Mouse (Mus musculus): Measurements from ENCODE around the gene Wwc1. TPM values are rescaled to one million over a fixed set of nuclear protein-coding genes. Genes with fewer than 3 reads are reported as not detected.

The Wwc1 gene
- total RNA-seq, 1 experiment, result 30.4 TPM

DNA sequence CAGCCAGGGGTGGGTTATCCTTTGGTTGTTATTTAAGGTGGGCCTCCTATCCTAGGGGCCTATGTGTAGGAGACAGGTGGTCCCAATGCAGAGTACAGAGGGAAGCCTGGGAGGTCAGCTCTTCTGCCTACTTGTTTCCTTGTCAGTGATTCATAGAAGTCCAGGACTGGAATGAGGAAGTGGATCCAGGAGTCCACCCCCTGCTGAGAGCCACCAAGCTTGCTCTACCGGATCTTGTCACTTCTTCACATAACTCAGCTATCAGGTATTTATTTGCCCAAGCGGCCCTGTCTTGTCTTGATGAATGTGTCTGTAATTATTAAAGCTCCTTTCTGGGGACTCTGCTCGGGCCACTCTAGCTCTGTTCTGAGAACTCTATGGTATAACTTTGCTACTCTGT is 24.8 kb downstream of the Wwc1 start:
- no peak for TF ChIP-seq CHD2 (IDR thresholded peaks at IDR 0.05; ENCODE audit: low read depth, low read length)
- no peak for TF ChIP-seq ZNF384 (IDR thresholded peaks at IDR 0.05; ENCODE audit: low read depth, low read length)
- TF ChIP-seq ZC3H11A (IDR thresholded peaks at IDR 0.05; ENCODE audit: borderline replicate concordance, low read depth, low read length), result no peak
- no peak for TF ChIP-seq HCFC1 (IDR thresholded peaks at IDR 0.05; ENCODE audit: borderline replicate concordance, insufficient read depth, low read length)
- no peak for TF ChIP-seq MAFK (IDR thresholded peaks at IDR 0.05; ENCODE audit: insufficient read depth, low read depth, low read length)
- Histone ChIP-seq H3K9ac (ENCODE audit: insufficient read depth, low read depth, low read length, poor library complexity, severe bottlenecking) (no peak overlapping the region), H3K27ac (ENCODE audit: insufficient read depth, low read depth, low read length, poor library complexity, severe bottlenecking) (no peak overlapping the region), H3K36me3 (ENCODE audit: control insufficient read depth, insufficient read depth, low read length, poor library complexity, severe bottlenecking) (peaks cover 7% of the 10 kb centered on the region; the same call in 1 of the 2 replicates), H3K4me3 (ENCODE audit: insufficient read depth in 1 of 2, low read depth in 1 of 2, low read length in 2 of 2, poor library complexity in 1 of 2, severe bottlenecking in 1 of 2) (no peak overlapping the region), H3K9me3 (ENCODE audit: control insufficient read depth, insufficient read depth, low read depth, low read length) (no peaks in the 10 kb centered on the region), H3K4me1 (ENCODE audit: control insufficient read depth in 2 of 2, insufficient read depth in 2 of 2, low read length in 2 of 2, poor library complexity in 1 of 2) (peaks cover 2 to 18% of the 10 kb centered on the region in 2 experiments; a peak in 2 of 4 replicates)
- DNase-seq (ENCODE audit: low read depth, low spot score), result no peak
- in situ Hi-C loops (cut with MboI; ENCODE audit: low sequenced_read_pairs in 2 of 2, unreplicated experiment in 2 of 2), result no loop called here

DNA sequence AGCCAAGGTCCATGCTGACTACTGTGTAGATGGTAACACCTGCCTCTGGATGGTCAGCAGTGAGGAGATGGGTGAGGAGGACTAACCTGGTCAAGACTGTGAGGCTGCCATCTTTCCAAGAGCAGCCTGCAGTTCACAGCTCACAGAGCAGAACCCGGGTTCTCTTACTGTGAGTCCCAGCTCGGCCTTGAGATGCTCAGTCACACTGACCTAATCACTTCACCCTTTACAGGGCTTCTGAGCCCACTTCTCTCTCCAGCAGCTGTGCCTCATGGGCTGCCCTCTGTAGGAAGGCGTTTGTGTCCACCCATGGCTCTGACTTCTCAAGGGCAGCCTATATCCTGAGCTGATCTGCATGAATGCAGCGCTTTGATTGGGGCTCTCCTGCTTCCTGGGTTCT is 27.1 kb downstream of the Wwc1 start:
- H3K27ac ChIP-seq (ENCODE audit: insufficient read depth, low read depth, low read length, poor library complexity, severe bottlenecking), result no peak overlapping the region
- DNase-seq (ENCODE audit: low read depth, low spot score), result no peak
- peaks cover 11% of the 10 kb centered on the region; the same call in 1 of the 2 replicates for H3K36me3 ChIP-seq (ENCODE audit: control insufficient read depth, insufficient read depth, low read length, poor library complexity, severe bottlenecking)
- in situ Hi-C loops (cut with MboI; ENCODE audit: low sequenced_read_pairs in 2 of 2, unreplicated experiment in 2 of 2), result no loop called here
- H3K4me1 ChIP-seq (ENCODE audit: control insufficient read depth in 2 of 2, insufficient read depth in 2 of 2, low read length in 2 of 2, poor library complexity in 1 of 2), result peaks cover 3 to 32% of the 10 kb centered on the region in 2 experiments; a peak in 3 of 4 replicates
- no peak overlapping the region for H3K4me3 ChIP-seq (ENCODE audit: insufficient read depth in 1 of 2, low read depth in 1 of 2, low read length in 2 of 2, poor library complexity in 1 of 2, severe bottlenecking in 1 of 2)
- H3K9me3 ChIP-seq (ENCODE audit: control insufficient read depth, insufficient read depth, low read depth, low read length), result no peaks in the 10 kb centered on the region
- TF ChIP-seq CHD2 (IDR thresholded peaks at IDR 0.05; ENCODE audit: low read depth, low read length), result no peak
- no peak for TF ChIP-seq ZC3H11A (IDR thresholded peaks at IDR 0.05; ENCODE audit: borderline replicate concordance, low read depth, low read length)
- no peak for TF ChIP-seq MAFK (IDR thresholded peaks at IDR 0.05; ENCODE audit: insufficient read depth, low read depth, low read length)
- no peak for TF ChIP-seq ZNF384 (IDR thresholded peaks at IDR 0.05; ENCODE audit: low read depth, low read length)
- no peak for TF ChIP-seq HCFC1 (IDR thresholded peaks at IDR 0.05; ENCODE audit: borderline replicate concordance, insufficient read depth, low read length)
- H3K9ac ChIP-seq (ENCODE audit: insufficient read depth, low read depth, low read length, poor library complexity, severe bottlenecking), result no peak overlapping the region

DNA sequence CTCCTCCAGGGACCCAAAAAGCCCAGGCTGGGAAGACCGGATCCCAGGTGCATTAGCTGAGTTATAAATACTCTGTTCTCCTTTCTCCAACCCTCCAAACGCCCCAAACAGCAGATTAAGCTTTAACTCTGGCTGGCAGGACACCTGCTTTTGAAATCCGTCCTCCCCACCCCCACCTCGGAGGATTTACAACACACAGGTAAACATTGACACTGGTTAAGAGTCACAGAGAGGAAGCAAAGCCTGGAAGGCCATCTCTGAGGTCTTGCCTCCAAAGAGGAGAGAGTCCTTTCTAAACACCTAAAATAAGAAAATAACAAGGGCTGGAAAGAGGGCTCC is 28.6 kb downstream of the Wwc1 start:
- no peak for TF ChIP-seq HCFC1 (IDR thresholded peaks at IDR 0.05; ENCODE audit: borderline replicate concordance, insufficient read depth, low read length)
- no peak for TF ChIP-seq MAFK (IDR thresholded peaks at IDR 0.05; ENCODE audit: insufficient read depth, low read depth, low read length)
- TF ChIP-seq ZC3H11A (IDR thresholded peaks at IDR 0.05; ENCODE audit: borderline replicate concordance, low read depth, low read length), result no peak
- no peak for TF ChIP-seq ZNF384 (IDR thresholded peaks at IDR 0.05; ENCODE audit: low read depth, low read length)
- no peak for TF ChIP-seq CHD2 (IDR thresholded peaks at IDR 0.05; ENCODE audit: low read depth, low read length)
- no peak overlapping the region for H3K4me3 ChIP-seq (ENCODE audit: insufficient read depth in 1 of 2, low read depth in 1 of 2, low read length in 2 of 2, poor library complexity in 1 of 2, severe bottlenecking in 1 of 2)
- no peak overlapping the region for H3K9ac ChIP-seq (ENCODE audit: insufficient read depth, low read depth, low read length, poor library complexity, severe bottlenecking)
- peaks cover 7 to 39% of the 10 kb centered on the region in 2 experiments; a peak in 3 of 4 replicates for H3K4me1 ChIP-seq (ENCODE audit: control insufficient read depth in 2 of 2, insufficient read depth in 2 of 2, low read length in 2 of 2, poor library complexity in 1 of 2)
- no peaks in the 10 kb centered on the region for H3K9me3 ChIP-seq (ENCODE audit: control insufficient read depth, insufficient read depth, low read depth, low read length)
- H3K27ac ChIP-seq (ENCODE audit: insufficient read depth, low read depth, low read length, poor library complexity, severe bottlenecking), result no peak overlapping the region; the same call in 1 of the 2 replicates
- DNase-seq (ENCODE audit: low read depth, low spot score), result no peak
- in situ Hi-C loops (cut with MboI; ENCODE audit: low sequenced_read_pairs in 2 of 2, unreplicated experiment in 2 of 2), result no loop called here
- peaks cover 11% of the 10 kb centered on the region; the same call in 1 of the 2 replicates for H3K36me3 ChIP-seq (ENCODE audit: control insufficient read depth, insufficient read depth, low read length, poor library complexity, severe bottlenecking)

DNA sequence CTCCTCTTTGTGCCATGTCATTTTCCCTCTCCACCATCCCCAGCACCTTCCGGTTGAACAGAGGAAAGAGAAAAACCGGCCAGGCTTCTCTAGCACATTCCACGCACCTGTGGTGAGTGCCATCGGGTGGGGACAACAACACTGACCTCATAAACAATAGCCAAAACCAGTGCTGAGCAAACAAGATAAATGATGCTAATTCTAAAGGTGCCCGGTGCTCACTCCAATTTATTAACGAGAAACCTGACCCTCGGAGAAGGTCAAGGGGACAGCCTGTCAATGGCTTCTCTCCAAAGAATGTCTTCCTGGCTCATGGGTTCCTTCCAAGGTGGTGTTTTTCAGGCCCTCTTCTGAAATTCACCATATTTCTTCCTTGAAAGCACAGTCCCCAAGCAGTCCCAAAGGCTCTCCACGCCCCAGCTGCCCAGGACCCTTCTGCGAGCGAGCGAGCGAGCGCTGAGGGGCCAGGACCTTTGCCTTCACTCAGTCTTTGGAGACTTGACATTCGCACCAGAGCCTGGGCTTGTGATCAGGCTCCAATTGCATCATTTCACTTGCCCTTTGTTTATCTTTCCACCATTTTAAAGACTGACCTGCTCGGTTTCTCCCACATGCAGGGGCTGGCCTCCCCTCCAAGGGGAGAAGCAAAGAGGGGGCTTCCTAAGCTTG is 29.1 kb downstream of the Wwc1 start:
- Histone ChIP-seq H3K9ac (ENCODE audit: insufficient read depth, low read depth, low read length, poor library complexity, severe bottlenecking) (no peak overlapping the region), H3K4me3 (ENCODE audit: insufficient read depth in 1 of 2, low read depth in 1 of 2, low read length in 2 of 2, poor library complexity in 1 of 2, severe bottlenecking in 1 of 2) (no peak overlapping the region), H3K27ac (ENCODE audit: insufficient read depth, low read depth, low read length, poor library complexity, severe bottlenecking) (no peak overlapping the region; the same call in 1 of the 2 replicates), H3K9me3 (ENCODE audit: control insufficient read depth, insufficient read depth, low read depth, low read length) (no peaks in the 10 kb centered on the region), H3K4me1 (ENCODE audit: control insufficient read depth in 2 of 2, insufficient read depth in 2 of 2, low read length in 2 of 2, poor library complexity in 1 of 2) (peaks cover 7 to 39% of the 10 kb centered on the region in 2 experiments; a peak in 3 of 4 replicates), H3K36me3 (ENCODE audit: control insufficient read depth, insufficient read depth, low read length, poor library complexity, severe bottlenecking) (peaks cover 11% of the 10 kb centered on the region; the same call in 1 of the 2 replicates)
- DNase-seq (ENCODE audit: low read depth, low spot score), result no peak
- TF ChIP-seq MAFK (IDR thresholded peaks at IDR 0.05; ENCODE audit: insufficient read depth, low read depth, low read length), result no peak
- TF ChIP-seq ZNF384 (IDR thresholded peaks at IDR 0.05; ENCODE audit: low read depth, low read length), result no peak
- no peak for TF ChIP-seq CHD2 (IDR thresholded peaks at IDR 0.05; ENCODE audit: low read depth, low read length)
- no peak for TF ChIP-seq HCFC1 (IDR thresholded peaks at IDR 0.05; ENCODE audit: borderline replicate concordance, insufficient read depth, low read length)
- no peak for TF ChIP-seq ZC3H11A (IDR thresholded peaks at IDR 0.05; ENCODE audit: borderline replicate concordance, low read depth, low read length)
- in situ Hi-C loops (cut with MboI; ENCODE audit: low sequenced_read_pairs in 2 of 2, unreplicated experiment in 2 of 2), result no loop called here

Data from ES-E14 (cell line).